Mouse (Mus musculus) 3T3-L1 (cell line): ENCODE data around the gene Gpr35.

Source experiments
- DNase-seq: peaks from one replicate; pipeline ENCODE4 v3.0.0-alpha.2; 2015; ENCODE audit warnings: low read depth, low spot score

Gpr35 gene

DNA sequence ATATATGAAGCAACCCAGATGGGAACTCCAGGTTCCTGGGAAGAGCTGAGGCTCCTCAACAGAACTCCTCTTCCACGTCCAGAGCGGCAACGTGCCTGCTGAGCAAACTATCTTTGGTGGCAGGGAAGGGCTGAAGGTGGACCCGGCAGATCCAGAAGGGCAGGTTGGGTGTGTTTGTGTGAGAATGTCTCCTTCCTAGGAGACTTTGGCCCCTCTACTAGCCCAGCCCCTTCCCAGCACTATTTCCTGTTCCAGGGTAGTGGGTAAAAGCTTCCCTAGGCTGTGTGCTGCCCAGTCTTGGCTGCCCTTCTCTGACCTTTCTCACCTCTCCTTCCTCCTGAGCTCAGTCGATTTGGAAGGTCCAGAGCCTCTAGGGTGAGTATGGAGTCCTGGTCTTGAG is at the start of gene Gpr35:
Gpr35 (plus strand) TSS at position 259 of the 400 bp plus-strand sequence.
- no peak for DNase-seq

DNA sequence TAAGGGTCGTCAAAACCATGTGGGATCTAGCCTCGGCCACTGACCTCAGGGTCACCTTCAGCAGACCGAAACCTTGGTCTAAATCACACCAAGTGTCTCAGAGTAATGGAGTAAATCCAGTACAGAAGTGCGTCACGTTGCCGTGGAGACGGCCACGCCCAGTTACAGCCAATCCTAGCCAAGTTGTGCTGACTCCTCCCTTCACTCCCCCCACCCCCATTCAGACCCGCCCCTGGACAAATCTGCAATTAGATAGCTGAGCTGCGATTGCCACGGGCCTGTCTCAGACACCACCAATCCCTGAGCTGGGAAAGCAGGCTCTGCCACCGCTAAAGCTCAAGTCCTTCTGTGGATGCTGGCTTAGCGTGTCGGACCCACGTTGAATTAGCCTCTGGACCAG is 47.9 kb upstream of the Gpr35 start, which contains the start of gene Ankmy1:
Ankmy1 (minus strand) TSS at position 121 of the 400 bp plus-strand sequence.
- no peak for DNase-seq

- DNase-seq = peak; percentile 85
These were observed 47.0 kb upstream of the Gpr35 start for GRCm38 (mm10) chr1:92903627-92904026.

DNA sequence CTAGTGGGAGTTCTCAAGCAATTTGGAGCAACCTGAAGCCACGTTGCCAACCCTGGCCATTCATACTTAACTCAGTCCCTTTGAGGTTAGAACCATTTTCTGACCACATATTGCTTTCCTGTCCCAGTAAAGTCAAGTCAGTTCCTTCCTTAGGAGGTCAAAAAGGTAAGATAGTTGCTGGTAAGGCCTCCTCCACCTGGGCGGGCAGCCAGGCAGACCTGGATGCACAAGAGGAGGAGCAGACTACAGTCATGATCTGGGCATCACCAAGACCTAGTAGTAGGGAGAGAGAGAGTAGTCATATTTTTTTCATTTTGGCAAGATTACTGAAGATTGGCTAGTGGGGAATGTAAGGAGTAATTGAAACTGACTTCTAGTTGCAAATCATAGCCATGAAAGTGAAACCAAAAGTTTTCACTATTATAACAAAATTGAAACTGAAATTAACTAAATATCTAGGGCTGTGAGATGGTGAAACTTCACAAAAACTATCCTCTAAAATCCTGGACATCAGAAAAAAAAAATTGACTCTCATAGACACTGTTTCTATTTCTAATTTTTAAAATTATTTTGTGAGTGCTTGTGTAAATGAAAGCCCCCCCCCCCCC is 44.9 kb upstream of the Gpr35 start:
- DNase-seq = no peak

DNA sequence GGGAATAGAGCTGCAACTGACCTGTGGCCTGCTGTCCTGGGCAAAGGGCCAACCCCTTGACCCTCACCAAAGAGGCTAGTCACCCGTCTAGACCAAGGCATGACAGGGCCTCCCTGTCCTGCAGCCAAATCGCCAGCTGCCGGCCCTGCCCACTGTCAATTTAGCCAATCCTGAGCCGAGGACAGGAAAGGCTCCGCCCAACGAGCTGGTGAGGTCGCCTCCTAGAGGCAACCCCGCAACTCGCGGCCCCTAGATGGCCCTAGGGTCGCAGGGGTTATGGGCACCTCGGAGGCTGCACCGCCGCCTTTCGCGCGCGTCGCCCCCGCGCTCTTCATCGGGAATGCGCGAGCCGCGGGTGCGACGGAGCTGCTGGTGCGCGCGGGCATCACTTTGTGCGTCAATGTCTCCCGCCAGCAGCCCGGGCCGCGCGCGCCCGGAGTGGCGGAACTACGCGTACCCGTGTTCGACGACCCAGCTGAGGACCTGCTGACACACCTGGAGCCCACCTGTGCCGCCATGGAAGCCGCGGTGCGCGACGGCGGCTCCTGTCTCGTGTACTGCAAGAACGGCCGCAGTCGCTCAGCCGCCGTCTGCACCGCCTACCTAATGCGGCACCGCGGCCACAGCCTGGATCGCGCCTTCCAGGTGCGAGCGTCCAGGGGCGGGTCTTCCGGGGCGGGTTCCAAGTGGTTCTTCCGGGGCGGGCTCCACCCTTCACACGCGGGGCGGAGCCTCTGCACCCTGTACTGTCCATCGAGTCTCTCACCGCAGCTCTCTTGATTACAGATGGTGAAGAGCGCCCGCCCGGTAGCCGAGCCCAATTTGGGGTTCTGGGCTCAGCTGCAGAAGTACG is 43.7 kb upstream of the Gpr35 start, which contains the start of gene Dusp28:
Dusp28 (plus strand) TSS at position 203 of the 853 bp plus-strand sequence.
- DNase-seq = peak; percentile 33

GRCm38 (mm10) chr1:92907632-92908360 is 42.9 kb upstream of the Gpr35 start:
- no peak for DNase-seq

- no peak for DNase-seq
These were observed 42.0 kb upstream of the Gpr35 start for GRCm38 (mm10) chr1:92908664-92909063.

- no peak for DNase-seq
These were observed 41.6 kb upstream of the Gpr35 start for GRCm38 (mm10) chr1:92909068-92909467.

GRCm38 (mm10) chr1:92910239-92910885 is 40.3 kb upstream of the Gpr35 start, which contains the start of gene Rnpepl1:
Rnpepl1 (plus strand) TSS chr1:92910783.
- DNase-seq = peak; percentile 11

- DNase-seq = no peak
These were observed 39.5 kb upstream of the Gpr35 start for GRCm38 (mm10) chr1:92910925-92911720.

DNA sequence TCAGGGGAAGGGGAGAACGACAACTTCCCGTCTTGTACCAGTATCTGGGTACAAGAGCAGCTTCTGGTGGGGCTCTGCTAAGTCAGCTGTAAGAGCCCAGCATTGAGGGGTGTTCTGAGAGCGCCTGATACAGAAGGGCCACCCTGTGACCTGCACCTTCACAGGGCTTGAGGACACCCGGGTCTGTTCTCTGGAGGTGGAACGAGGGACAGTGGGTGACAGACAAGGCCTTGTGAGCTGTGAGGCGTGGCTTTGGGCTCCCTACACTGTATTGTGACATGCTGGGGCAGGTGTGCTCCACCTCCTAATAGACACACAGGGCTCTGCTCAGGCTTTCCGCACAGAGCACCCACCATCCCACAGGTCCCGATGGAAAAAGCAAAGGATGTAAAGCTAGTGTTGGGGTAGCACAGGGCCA is 38.9 kb upstream of the Gpr35 start:
- no peak for DNase-seq

- no peak for DNase-seq
These were observed 38.4 kb upstream of the Gpr35 start for GRCm38 (mm10) chr1:92912286-92912685.

- DNase-seq = no peak
These were observed 36.4 kb upstream of the Gpr35 start for GRCm38 (mm10) chr1:92914239-92914638.

DNA sequence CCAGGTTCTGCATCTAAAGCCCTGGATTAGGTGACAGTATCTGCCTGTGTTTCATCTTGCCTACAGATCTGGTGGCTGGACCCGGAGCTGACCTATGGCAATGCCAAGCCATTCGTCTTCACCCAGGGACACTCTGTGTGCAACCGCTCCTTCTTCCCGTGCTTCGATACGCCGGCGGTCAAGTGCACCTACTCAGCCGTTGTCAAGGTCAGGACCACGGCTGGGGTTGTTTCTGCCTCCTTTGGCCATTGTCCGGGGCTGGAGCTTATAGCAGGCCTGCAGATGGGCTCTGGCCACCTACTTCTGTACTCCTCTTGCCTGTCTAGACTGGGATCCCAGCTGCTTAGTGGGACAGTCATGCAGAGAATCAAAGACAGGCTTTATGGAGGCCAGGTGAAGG is 35.7 kb upstream of the Gpr35 start:
- DNase-seq = no peak

DNA sequence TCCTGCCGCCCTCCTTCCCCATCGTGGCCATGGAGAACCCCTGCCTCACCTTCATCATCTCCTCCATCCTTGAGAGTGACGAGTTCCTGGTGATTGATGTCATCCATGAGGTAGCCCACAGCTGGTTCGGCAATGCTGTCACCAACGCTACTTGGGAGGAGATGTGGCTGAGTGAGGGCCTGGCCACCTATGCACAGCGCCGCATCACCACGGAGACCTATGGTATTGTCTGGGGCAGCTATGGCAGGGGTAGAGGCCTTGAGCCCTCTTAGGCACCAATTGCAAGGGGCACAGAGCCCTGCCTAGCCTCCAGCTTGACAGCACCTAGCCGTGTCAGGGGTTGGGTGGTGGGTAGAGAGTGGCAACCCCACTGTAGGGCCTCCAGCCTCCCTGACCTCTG is 33.9 kb upstream of the Gpr35 start:
- DNase-seq = no peak

GRCm38 (mm10) chr1:92919151-92919550 is 31.5 kb upstream of the Gpr35 start:
- DNase-seq = no peak

- no peak for DNase-seq
These were observed 30.9 kb upstream of the Gpr35 start for GRCm38 (mm10) chr1:92919775-92920174.

DNA sequence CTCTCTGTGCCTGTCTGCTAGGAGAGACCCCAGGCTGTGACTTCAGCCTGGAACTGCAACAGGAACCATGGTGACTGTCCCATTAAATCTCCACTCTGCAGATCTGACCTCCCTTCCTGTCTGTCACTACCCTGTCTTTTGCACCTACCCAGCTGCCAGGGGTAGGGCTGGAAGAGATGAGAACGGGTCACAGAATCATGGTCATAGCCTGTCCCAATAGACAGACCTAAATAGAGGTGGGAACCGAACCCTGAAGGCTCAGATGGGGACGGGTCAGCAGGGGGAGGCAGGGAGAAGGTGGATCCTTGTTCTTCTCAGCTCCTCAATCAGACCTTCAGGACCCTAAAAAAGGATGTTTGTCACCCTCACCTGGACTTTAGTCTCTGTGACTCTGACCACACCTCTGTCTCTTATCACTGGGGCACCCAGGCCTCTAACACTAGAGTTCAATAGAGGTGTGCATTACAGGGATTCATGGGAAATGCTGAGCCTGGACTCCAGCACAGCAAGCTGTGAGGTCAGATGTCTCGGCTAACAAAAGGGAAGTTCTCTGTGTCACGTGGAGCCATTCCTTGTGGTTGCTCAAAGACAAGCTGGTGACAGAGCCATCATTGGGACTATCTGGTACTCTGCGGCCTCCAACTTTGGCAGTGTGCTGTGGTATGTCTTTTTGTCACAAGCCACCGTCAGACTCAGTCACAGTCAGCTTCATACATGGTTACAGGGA is 30.0 kb upstream of the Gpr35 start:
- no peak for DNase-seq

- DNase-seq = no peak
These were observed 29.2 kb upstream of the Gpr35 start for GRCm38 (mm10) chr1:92921496-92921895.

GRCm38 (mm10) chr1:92930171-92930706 is 20.4 kb upstream of the Gpr35 start:
- DNase-seq = peak; percentile 13
